Mouse (Mus musculus): ENCODE measurements around the gene Il13. TPM values are rescaled to one million over a fixed set of nuclear protein-coding genes. Genes with fewer than 3 reads are reported as not detected.

Il13 gene
- total and polyA plus RNA-seq, 3 experiments = 3.2 TPM; not detected in 2

- H3K4me3 ChIP-seq (ENCODE audit: low read depth, low read length) = no peak overlapping the region
- no peaks in the 10 kb centered on the region for H3K27me3 ChIP-seq (ENCODE audit: insufficient read depth, low read length)
- H3K36me3 ChIP-seq (replicated peaks) = peaks cover 3% of the 10 kb centered on the region
- DNase-seq (ENCODE audit: low spot score) (no peak), ATAC-seq (ENCODE audit: extremely low read depth, insufficient number of reproducible peaks, low FRiP score, poor library complexity, severe bottlenecking) (no peak)
- peaks cover 86% of the 10 kb centered on the region for H3K4me1 ChIP-seq (ENCODE audit: insufficient read depth, low read depth, low read length)
- peaks cover 7% of the 10 kb centered on the region for H3K9me3 ChIP-seq (replicated peaks)
- no peak for TF ChIP-seq GATA1 (IDR thresholded peaks at IDR 0.05; ENCODE audit: borderline replicate concordance, low read length)
- TF ChIP-seq TAL1 (conservative IDR thresholded peaks at IDR 0.05; ENCODE audit: low read depth, low read length) = no peak
- no peak for TF ChIP-seq POLR2AphosphoS5 (IDR thresholded peaks at IDR 0.05; ENCODE audit: insufficient replicate concordance, low read depth, low read length)
- TF ChIP-seq GATA2 (IDR thresholded peaks at IDR 0.05; ENCODE audit: borderline replicate concordance, low read depth, low read length) = no peak
- TF ChIP-seq CTCF (IDR thresholded peaks at IDR 0.05; ENCODE audit: low read depth, low read length) = no peak
Observed at GRCm38 (mm10) chr11:53624124-53624523, 10.4 kb downstream of the Il13 start.

DNA sequence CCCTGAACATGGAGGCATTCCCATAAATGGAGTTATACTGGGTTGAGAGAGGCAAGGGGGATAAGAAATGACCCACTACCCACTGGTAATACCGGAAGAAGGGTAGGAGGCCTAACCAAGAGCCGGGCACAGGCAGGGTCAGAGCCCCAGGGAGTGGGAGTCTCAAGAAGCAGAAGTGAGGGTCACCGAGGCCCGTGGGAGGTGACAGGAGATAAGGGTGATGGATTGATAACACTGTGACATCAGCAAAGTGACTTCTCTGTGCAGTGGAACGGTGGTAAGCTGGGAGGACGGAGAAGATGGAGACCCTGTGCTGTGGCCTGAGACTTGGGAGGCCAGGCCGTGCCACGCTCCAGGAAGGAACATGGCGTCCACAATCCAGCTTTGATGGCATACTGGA, 10.9 kb downstream of the Il13 start:
- peaks cover 92% of the 10 kb centered on the region for H3K4me1 ChIP-seq (ENCODE audit: insufficient read depth, low read depth, low read length)
- H3K4me3 ChIP-seq (ENCODE audit: low read depth, low read length) = peak overlapping the region; percentile 53; the same call in 1 of the 2 replicates
- H3K27me3 ChIP-seq (ENCODE audit: insufficient read depth, low read length) = no peaks in the 10 kb centered on the region
- peaks cover 7% of the 10 kb centered on the region for H3K9me3 ChIP-seq (replicated peaks)
- DNase-seq (ENCODE audit: low spot score) (no peak), ATAC-seq (ENCODE audit: extremely low read depth, insufficient number of reproducible peaks, low FRiP score, poor library complexity, severe bottlenecking) (no peak)
- no peak for TF ChIP-seq POLR2AphosphoS5 (IDR thresholded peaks at IDR 0.05; ENCODE audit: insufficient replicate concordance, low read depth, low read length)
- no peak for TF ChIP-seq TAL1 (conservative IDR thresholded peaks at IDR 0.05; ENCODE audit: low read depth, low read length)
- no peak for TF ChIP-seq GATA1 (IDR thresholded peaks at IDR 0.05; ENCODE audit: borderline replicate concordance, low read length)
- no peak for TF ChIP-seq CTCF (IDR thresholded peaks at IDR 0.05; ENCODE audit: low read depth, low read length)
- no peak for TF ChIP-seq GATA2 (IDR thresholded peaks at IDR 0.05; ENCODE audit: borderline replicate concordance, low read depth, low read length)
- peaks cover 3% of the 10 kb centered on the region for H3K36me3 ChIP-seq (replicated peaks)

DNA sequence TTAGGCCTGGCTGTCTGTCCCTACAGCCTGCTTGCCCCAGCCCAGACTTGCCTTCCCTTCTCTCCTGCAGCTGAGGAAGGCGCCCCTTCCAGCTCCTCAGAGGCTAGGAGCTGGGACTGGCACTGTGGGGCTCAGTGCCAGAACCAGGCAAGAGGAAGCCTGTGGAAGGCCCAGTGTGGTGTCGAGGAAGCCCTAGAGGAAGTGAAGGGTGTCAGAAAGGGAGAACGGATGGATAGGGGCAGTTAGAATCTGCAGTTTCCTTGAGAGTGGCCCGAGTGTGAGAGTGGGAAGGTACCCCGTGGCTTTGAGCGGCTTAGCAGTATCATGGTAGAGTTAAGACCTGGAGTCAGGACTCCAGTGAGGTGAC, 12.1 kb downstream of the Il13 start:
- DNase-seq (ENCODE audit: low spot score) (no peak), ATAC-seq (ENCODE audit: extremely low read depth, insufficient number of reproducible peaks, low FRiP score, poor library complexity, severe bottlenecking) (no peak)
- Histone ChIP-seq H3K4me3 (ENCODE audit: low read depth, low read length) (no peak overlapping the region; the same call in 1 of the 2 replicates), H3K4me1 (ENCODE audit: insufficient read depth, low read depth, low read length) (peaks cover 97% of the 10 kb centered on the region), H3K36me3 (replicated peaks) (peaks cover 3% of the 10 kb centered on the region), H3K27me3 (ENCODE audit: insufficient read depth, low read length) (no peaks in the 10 kb centered on the region), H3K9me3 (replicated peaks) (peaks cover 7% of the 10 kb centered on the region)
- TF ChIP-seq GATA2 (IDR thresholded peaks at IDR 0.05; ENCODE audit: borderline replicate concordance, low read depth, low read length) (no peak), POLR2AphosphoS5 (IDR thresholded peaks at IDR 0.05; ENCODE audit: insufficient replicate concordance, low read depth, low read length) (no peak), GATA1 (IDR thresholded peaks at IDR 0.05; ENCODE audit: borderline replicate concordance, low read length) (no peak), TAL1 (conservative IDR thresholded peaks at IDR 0.05; ENCODE audit: low read depth, low read length) (no peak), CTCF (IDR thresholded peaks at IDR 0.05; ENCODE audit: low read depth, low read length) (no peak)

- H3K4me3 ChIP-seq (ENCODE audit: low read depth, low read length) = peak overlapping the region; percentile 39; the same call in 1 of the 2 replicates
Observed at GRCm38 (mm10) chr11:53621582-53622439, 12.7 kb downstream of the Il13 start.

DNA sequence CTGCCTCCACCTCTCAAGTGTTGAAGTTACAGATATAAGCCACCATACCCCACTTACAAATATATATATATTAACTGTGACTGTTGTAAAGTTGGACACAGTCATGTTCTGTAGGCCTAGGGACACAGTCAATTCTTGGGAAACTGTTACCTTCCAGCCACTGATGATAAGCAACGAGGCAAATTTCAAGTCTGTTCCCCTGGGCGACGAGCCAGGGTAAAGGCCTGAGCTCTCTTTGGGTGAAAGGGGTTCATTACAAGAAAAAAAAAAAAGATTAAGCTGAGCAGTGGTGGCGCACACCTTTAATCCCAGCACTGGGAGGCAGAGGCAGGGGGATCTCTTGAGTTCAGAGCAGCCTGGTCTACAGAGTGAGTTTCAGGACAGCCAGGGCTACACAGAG, 14.4 kb downstream of the Il13 start:
- DNase-seq (ENCODE audit: low spot score) = no peak
- Histone ChIP-seq H3K4me3 (ENCODE audit: low read depth, low read length) (no peak overlapping the region), H3K36me3 (replicated peaks) (peaks cover 3% of the 10 kb centered on the region), H3K4me1 (ENCODE audit: insufficient read depth, low read depth, low read length) (peaks cover 81% of the 10 kb centered on the region), H3K27me3 (ENCODE audit: insufficient read depth, low read length) (no peaks in the 10 kb centered on the region), H3K9me3 (replicated peaks) (peaks cover 7% of the 10 kb centered on the region)
- ATAC-seq (ENCODE audit: extremely low read depth, insufficient number of reproducible peaks, low FRiP score, poor library complexity, severe bottlenecking) = no peak
- no peak for TF ChIP-seq GATA2 (IDR thresholded peaks at IDR 0.05; ENCODE audit: borderline replicate concordance, low read depth, low read length)
- no peak for TF ChIP-seq GATA1 (IDR thresholded peaks at IDR 0.05; ENCODE audit: borderline replicate concordance, low read length)
- TF ChIP-seq POLR2AphosphoS5 (IDR thresholded peaks at IDR 0.05; ENCODE audit: insufficient replicate concordance, low read depth, low read length) = no peak
- TF ChIP-seq CTCF (IDR thresholded peaks at IDR 0.05; ENCODE audit: low read depth, low read length) = no peak
- TF ChIP-seq TAL1 (conservative IDR thresholded peaks at IDR 0.05; ENCODE audit: low read depth, low read length) = no peak

More at GRCm38 (mm10) chr11:53621582-53622439, 12.7 kb downstream of the Il13 start:
- ATAC-seq (ENCODE audit: extremely low read depth, insufficient number of reproducible peaks, low FRiP score, poor library complexity, severe bottlenecking) (no peak; the same call in 1 of the 2 replicates), DNase-seq (ENCODE audit: low spot score) (no peak)
- peaks cover 94% of the 10 kb centered on the region for H3K4me1 ChIP-seq (ENCODE audit: insufficient read depth, low read depth, low read length)
- TF ChIP-seq GATA2 (IDR thresholded peaks at IDR 0.05; ENCODE audit: borderline replicate concordance, low read depth, low read length) (no peak), CTCF (IDR thresholded peaks at IDR 0.05; ENCODE audit: low read depth, low read length) (0 out of 2 replicates have a peak, but pooled peaks have one; percentile 7)
- peaks cover 7% of the 10 kb centered on the region for H3K9me3 ChIP-seq (replicated peaks)
- no peaks in the 10 kb centered on the region for H3K27me3 ChIP-seq (ENCODE audit: insufficient read depth, low read length)
- H3K36me3 ChIP-seq (replicated peaks) = peaks cover 3% of the 10 kb centered on the region

- Histone ChIP-seq H3K27me3 (ENCODE audit: insufficient read depth, low read length) (no peaks in the 10 kb centered on the region), H3K9me3 (replicated peaks) (peaks cover 7% of the 10 kb centered on the region), H3K36me3 (replicated peaks) (peaks cover 5% of the 10 kb centered on the region), H3K4me3 (ENCODE audit: low read depth, low read length) (peak overlapping the region; percentile 50; the same call in 1 of the 2 replicates), H3K4me1 (ENCODE audit: insufficient read depth, low read depth, low read length) (peaks cover 80% of the 10 kb centered on the region)
- 0 out of 2 replicates have a peak, but pooled peaks have one; percentile 4 for ATAC-seq (ENCODE audit: extremely low read depth, insufficient number of reproducible peaks, low FRiP score, poor library complexity, severe bottlenecking)
- no peak for DNase-seq (ENCODE audit: low spot score)
- peak; percentile 44 for TF ChIP-seq TAL1 (conservative IDR thresholded peaks at IDR 0.05; ENCODE audit: low read depth, low read length)
- TF ChIP-seq GATA1 (IDR thresholded peaks at IDR 0.05; ENCODE audit: borderline replicate concordance, low read length) = no peak
- TF ChIP-seq GATA2 (IDR thresholded peaks at IDR 0.05; ENCODE audit: borderline replicate concordance, low read depth, low read length) = no peak
Observed at GRCm38 (mm10) chr11:53619428-53619827, 15.1 kb downstream of the Il13 start.
